Mouse (Mus musculus) myocyte (in vitro differentiated cells): Measurements from ENCODE around the gene Tpm3.

Source experiments
- CEBPB ChIP-seq: IDR thresholded peaks from 2 replicates; pipeline ENCODE4 v1.6.1; 2011; ENCODE audit warnings: mild to moderate bottlenecking, moderate library complexity; ENCODE audit not compliant: poor library complexity, insufficient read depth, severe bottlenecking
- E2F4 ChIP-seq: IDR thresholded peaks from one replicate; pipeline ENCODE4 v1.6.1; 2011; ENCODE audit warnings: mild to moderate bottlenecking, control low read depth, moderate library complexity; ENCODE audit not compliant: insufficient read depth
- MAX ChIP-seq: IDR thresholded peaks from one replicate; pipeline ENCODE4 v1.6.1; 2011; ENCODE audit warnings: low read depth, mild to moderate bottlenecking, control low read depth
- POLR2A ChIP-seq: IDR thresholded peaks from one replicate; pipeline ENCODE4 v1.6.1; 2011; ENCODE audit warnings: low read depth, mild to moderate bottlenecking, control low read depth, moderate library complexity; ENCODE audit not compliant: insufficient read length
- POLR2AphosphoS2 ChIP-seq: IDR thresholded peaks from one replicate; pipeline ENCODE4 v1.6.1; 2011; ENCODE audit warnings: low read depth, control low read depth; ENCODE audit not compliant: insufficient read length
- TCF12 ChIP-seq: IDR thresholded peaks from one replicate; pipeline ENCODE4 v1.6.1; 2011; ENCODE audit warnings: mild to moderate bottlenecking, control low read depth; ENCODE audit not compliant: poor library complexity, insufficient read depth, severe bottlenecking
- USF1 ChIP-seq: IDR thresholded peaks from one replicate; pipeline ENCODE4 v1.6.1; 2011; ENCODE audit warnings: low read depth, mild to moderate bottlenecking, control low read depth, moderate library complexity

DNA sequence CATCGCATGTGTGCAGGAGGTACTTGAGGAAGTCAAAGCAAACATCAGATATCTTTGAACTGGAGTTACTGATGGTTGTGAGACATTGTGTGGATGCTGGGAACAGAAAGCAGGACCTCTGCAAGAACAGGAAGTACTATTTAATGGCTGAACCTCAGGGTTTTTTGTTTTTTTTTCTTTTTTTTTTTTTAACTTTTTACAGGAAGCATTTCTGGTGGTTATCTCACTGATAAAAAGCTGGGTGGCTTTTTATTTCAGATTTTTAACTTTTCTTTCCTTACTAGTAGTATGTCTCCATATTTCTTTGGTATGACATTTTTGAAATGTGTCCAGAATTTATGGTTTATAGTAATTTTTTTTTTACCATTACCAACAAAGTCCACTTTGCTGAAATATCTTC lies 36.2 kb upstream of the Tpm3 start:
- TF ChIP-seq POLR2A (no peak), MAX (no peak), TCF12 (no peak), CEBPB (no peak), E2F4 (no peak), POLR2AphosphoS2 (no peak), USF1 (no peak)
